Mouse (Mus musculus) hindbrain, embryonic 16.5 days (tissue): ENCODE results near the gene Cox6a2. TPM values are rescaled to one million over a fixed set of nuclear protein-coding genes. Genes with fewer than 3 reads are reported as not detected.
"Not testable (repeated sequence)": the region's sequence is repeated elsewhere in the genome, so short reads cannot be mapped to it uniquely, and the experiment has no call there.

Experiments
- ATAC-seq: fragments of 200-750 bp; cut with Nextera tagmentation; 2 replicates; pipeline ENCODE4 v1.8.0; 2017; ENCODE audit warnings: moderate TSS enrichment, moderate library complexity
- H3K27ac ChIP-seq: fragments of 300-500 bp; sonication (generic); 2 replicates; pipeline ENCODE4 v1.5.1; 2014; ENCODE audit warnings: low read depth, mild to moderate bottlenecking, control low read depth, low read length, moderate library complexity
- H3K27me3 ChIP-seq: fragments of 300-500 bp; sonication (generic); replicated peaks from 2 replicates; pipeline ENCODE4 v1.6.1; 2014; ENCODE audit warnings: low read length; ENCODE audit not compliant: control insufficient read depth, insufficient read depth
- H3K36me3 ChIP-seq: fragments of 300-500 bp; sonication (generic); 2 replicates; pipeline ENCODE4 v1.6.1; 2014; ENCODE audit warnings: mild to moderate bottlenecking, low read length, moderate library complexity, mixed read lengths; ENCODE audit not compliant: control insufficient read depth, insufficient read depth
- H3K4me1 ChIP-seq: fragments of 300-500 bp; sonication (generic); 2 replicates; pipeline ENCODE4 v1.6.1; 2014; ENCODE audit warnings: low read depth, low read length; ENCODE audit not compliant: control insufficient read depth, insufficient read depth
- H3K4me2 ChIP-seq: fragments of 300-500 bp; sonication (generic); 2 replicates; pipeline ENCODE4 v1.6.1; 2014; ENCODE audit warnings: mild to moderate bottlenecking, low read length, control low read depth, moderate library complexity
- H3K4me3 ChIP-seq: fragments of 300-500 bp; sonication (generic); 2 replicates; pipeline ENCODE4 v1.5.1; 2014; ENCODE audit warnings: mild to moderate bottlenecking, low read length, control low read depth, moderate library complexity
- H3K9ac ChIP-seq: fragments of 300-500 bp; sonication (generic); 2 replicates; pipeline ENCODE4 v1.6.1; 2014; ENCODE audit warnings: low read depth, mild to moderate bottlenecking, control low read depth, low read length, moderate library complexity
- H3K9me3 ChIP-seq: fragments of 300-500 bp; sonication (generic); 2 replicates; pipeline ENCODE4 v1.6.1; 2014; ENCODE audit warnings: mild to moderate bottlenecking, low read length, moderate library complexity; ENCODE audit not compliant: control insufficient read depth
- WGBS: fragments of 180-500 bp; shearing (Covaris S2); extraction: QIAGEN DNeasy Blood & Tissue Kit; methylation state at CpG from one replicate; pipeline ENCODE4 v1.1.7; 2014; 5-methylcytosine and 5-hydroxymethylcytosine counted together
- polyA plus RNA-seq: library from polyadenylated mRNA; unstranded; fragments of >200 nt; fragmentation: Nextera tagmentation; extraction: Ambion mirVana; gene quantifications from 2 replicates; pipeline ENCODE4 v1.2.1, GENCODE M21; 2015

The Cox6a2 gene
- polyA plus RNA-seq, 1 experiment from 2014 or later, result 0.33 TPM

GRCm38 (mm10) chr7:128166391-128166790, 39.8 kb downstream of the Cox6a2 start:
- no peak overlapping the region for H3K9ac ChIP-seq
- H3K36me3 ChIP-seq, result no peaks in the 10 kb centered on the region
- no peaks in the 10 kb centered on the region for H3K9me3 ChIP-seq
- H3K27ac ChIP-seq, result no peak overlapping the region
- H3K4me1 ChIP-seq, result no peaks in the 10 kb centered on the region
- no peak for ATAC-seq
- WGBS, result 91% methylated on average over 7 of the region's 7 CpGs
- H3K4me2 ChIP-seq, result no peak overlapping the region
- no peak overlapping the region for H3K4me3 ChIP-seq
- no peaks in the 10 kb centered on the region for H3K27me3 ChIP-seq

DNA sequence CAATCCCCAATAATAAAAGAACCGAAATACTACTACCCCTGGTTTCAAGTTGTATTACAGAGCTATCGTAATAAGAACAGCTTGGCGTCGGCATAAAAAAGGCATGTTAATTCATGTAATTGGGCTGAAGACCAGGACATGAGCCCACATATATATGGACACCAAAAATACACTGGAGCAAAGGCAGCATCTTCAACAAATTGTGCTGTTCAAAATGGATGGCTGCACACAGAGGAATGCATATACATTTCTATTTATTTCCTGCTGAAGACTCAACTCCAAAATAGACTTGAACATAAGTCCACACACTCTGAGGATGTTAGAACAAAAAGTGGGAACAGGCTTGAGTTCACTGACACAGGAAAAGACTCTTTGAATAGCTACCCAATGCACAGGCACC, 42.2 kb downstream of the Cox6a2 start:
- H3K4me2 ChIP-seq, result no peak overlapping the region
- no peaks in the 10 kb centered on the region for H3K9me3 ChIP-seq
- no peak overlapping the region for H3K27ac ChIP-seq
- no peak for ATAC-seq
- no peaks in the 10 kb centered on the region for H3K36me3 ChIP-seq
- no peak overlapping the region for H3K9ac ChIP-seq
- no peak overlapping the region for H3K4me3 ChIP-seq
- no peaks in the 10 kb centered on the region for H3K4me1 ChIP-seq
- no peaks in the 10 kb centered on the region for H3K27me3 ChIP-seq
- WGBS, result 96% methylated on average over 4 of the region's 4 CpGs

- not testable (repeated sequence) for H3K4me1 ChIP-seq, H3K4me2 ChIP-seq, H3K36me3 ChIP-seq, H3K27ac ChIP-seq, H3K9ac ChIP-seq, H3K27me3 ChIP-seq, ATAC-seq, H3K4me3 ChIP-seq, H3K9me3 ChIP-seq
- WGBS, result 83% methylated on average over 7 of the region's 8 CpGs
Observed at GRCm38 (mm10) chr7:128158688-128159354, 47.4 kb downstream of the Cox6a2 start.

Other genes with a start within 250 kb of the Cox6a2 start
- gene Fus, start 238.9 kb downstream of the Cox6a2 start, polyA plus RNA-seq, result 275 and 318 TPM in 2 replicates
- gene Pycard, start 212.5 kb downstream of the Cox6a2 start, polyA plus RNA-seq, result 7.3 and 9.3 TPM in 2 replicates
- 0.27 TPM in 1 of 2 replicates, not detected in the other for gene Trim72, start 202.4 kb downstream of the Cox6a2 start, polyA plus RNA-seq
- 0.94 and 1.0 TPM in 2 replicates for gene Itgam, start 143.7 kb downstream of the Cox6a2 start, polyA plus RNA-seq
- gene Gm49368, start 143.7 kb downstream of the Cox6a2 start, polyA plus RNA-seq, result not detected in 2 replicates
- 0.10 TPM in 1 of 2 replicates, not detected in the other for gene Itgax, start 76.8 kb downstream of the Cox6a2 start, polyA plus RNA-seq
- not detected in 2 replicates for gene Itgad, start 52.0 kb downstream of the Cox6a2 start, polyA plus RNA-seq
- gene Armc5, start 31.0 kb upstream of the Cox6a2 start, polyA plus RNA-seq, result 12.0 and 14.1 TPM in 2 replicates
- gene 9130023H24Rik, start 31.6 kb upstream of the Cox6a2 start, polyA plus RNA-seq, result 6.3 and 7.9 TPM in 2 replicates
- 27.8 and 34.6 TPM in 2 replicates for gene Tgfb1i1, start 40.4 kb upstream of the Cox6a2 start, polyA plus RNA-seq
- gene Slc5a2, start 59.3 kb upstream of the Cox6a2 start, polyA plus RNA-seq, result 0.15 TPM in 1 of 2 replicates, not detected in the other
- 22.7 and 26.9 TPM in 2 replicates for gene BC017158, start 91.8 kb upstream of the Cox6a2 start, polyA plus RNA-seq
- gene Rgs10, start 212.4 kb upstream of the Cox6a2 start, polyA plus RNA-seq, result 69.3 and 82.4 TPM in 2 replicates